Mouse (Mus musculus) lung, postnatal 25 days (tissue): Measurements from ENCODE around the gene Bcl2l12.

Source experiments
- DNase-seq: peaks from one replicate; pipeline ENCODE4 v3.0.0; 2022; ENCODE audit warnings: low spot score

Gene Bcl2l12

DNA sequence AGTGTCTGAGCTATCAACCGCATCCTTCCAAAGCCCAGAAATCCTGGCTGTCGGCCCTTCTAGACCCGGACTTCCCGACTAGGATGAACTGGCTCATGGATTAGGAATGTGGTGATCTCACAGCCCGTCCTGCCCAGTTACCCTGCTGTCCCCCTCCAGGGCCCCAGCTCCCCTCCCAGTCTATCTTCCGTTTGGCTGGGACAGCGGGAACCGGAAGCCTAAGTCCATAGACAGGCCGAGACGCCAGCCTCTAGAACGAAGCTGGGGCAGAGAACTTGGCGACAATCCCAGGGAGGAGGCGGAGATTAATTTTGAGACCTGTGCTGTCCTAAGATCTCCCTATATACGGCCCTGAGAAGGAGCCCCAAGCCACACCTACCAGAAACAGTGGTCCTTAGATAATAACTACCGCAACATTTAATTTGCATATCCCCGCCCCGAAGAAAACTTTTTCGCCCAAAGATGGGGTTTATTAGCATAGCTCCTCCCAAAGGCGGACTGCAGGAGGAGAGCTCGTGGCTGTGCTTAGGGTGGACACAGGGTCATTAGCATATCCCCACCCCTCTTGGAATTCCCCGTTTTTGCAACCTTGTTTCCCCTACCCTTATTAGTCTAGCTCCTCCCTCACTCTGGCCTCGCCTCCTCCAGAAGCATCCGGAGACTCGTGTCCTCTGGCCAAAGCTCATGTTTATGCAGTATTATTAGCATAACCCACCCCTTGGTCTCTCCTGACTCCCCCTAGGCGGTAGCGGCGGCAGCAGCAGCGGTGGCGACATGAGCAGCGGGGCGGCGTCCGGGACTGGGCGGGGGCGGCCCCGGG lies 18.9 kb upstream of the Bcl2l12 start, which contains the start of gene Rras:
Gene Rras, plus strand, starts transcription at position 720 of the 820 bp plus-strand sequence.
- peak; percentile 99 for DNase-seq

DNA sequence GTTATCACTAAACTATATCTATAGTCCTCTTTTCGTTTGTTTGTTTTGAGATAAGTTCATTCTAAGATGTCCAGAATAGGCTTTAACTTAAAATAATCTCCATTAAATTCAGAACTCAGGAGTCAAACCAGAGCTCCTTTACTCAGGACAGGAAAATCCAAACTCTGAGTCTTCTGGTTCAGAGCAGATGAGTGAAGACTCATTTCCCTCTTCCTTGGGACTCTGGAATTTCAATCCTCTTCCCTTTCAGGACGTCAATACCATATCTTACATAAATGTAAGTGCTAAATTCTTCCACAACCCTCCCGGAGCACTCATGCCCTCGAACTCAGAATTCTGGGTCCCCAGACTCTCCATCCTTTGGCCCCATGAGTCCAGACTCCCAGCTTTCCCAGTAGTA lies 18.2 kb upstream of the Bcl2l12 start:
- DNase-seq = no peak

DNA sequence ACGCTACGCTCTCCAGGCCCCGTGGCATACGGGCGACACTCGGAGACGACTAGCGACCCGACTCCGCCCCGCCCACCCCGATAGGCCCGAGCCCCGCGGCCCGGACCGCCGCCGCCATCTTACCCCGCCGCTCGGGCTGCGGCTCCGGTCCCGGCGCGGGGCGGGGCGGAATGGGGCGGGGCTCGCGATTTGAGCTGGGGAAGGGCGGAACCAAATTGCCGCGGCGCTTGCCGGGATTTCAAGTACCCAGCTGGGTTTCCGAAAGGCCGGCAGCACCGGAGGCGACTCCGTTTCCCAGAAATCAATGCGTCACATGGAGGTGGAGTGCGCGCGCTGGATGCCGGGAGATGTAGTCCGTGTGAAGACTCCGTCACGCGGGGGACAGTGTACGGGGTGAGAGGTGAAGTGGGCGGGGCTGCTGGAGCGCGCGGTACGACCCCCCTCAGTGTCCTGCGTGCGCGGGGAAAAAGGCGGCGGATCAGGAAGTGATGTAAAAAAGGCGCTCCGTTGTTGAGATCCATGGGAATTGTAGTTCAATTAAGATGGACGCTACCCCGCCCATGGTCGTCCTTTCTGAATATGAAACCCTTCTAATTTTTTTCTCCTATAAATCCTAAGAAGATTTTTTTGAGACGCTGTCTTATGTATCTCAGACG lies 17.6 kb upstream of the Bcl2l12 start, which contains the start of gene Scaf1:
Gene Scaf1, minus strand, starts transcription at position 407 of the 656 bp plus-strand sequence.
- peak; percentile 100 for DNase-seq

DNA sequence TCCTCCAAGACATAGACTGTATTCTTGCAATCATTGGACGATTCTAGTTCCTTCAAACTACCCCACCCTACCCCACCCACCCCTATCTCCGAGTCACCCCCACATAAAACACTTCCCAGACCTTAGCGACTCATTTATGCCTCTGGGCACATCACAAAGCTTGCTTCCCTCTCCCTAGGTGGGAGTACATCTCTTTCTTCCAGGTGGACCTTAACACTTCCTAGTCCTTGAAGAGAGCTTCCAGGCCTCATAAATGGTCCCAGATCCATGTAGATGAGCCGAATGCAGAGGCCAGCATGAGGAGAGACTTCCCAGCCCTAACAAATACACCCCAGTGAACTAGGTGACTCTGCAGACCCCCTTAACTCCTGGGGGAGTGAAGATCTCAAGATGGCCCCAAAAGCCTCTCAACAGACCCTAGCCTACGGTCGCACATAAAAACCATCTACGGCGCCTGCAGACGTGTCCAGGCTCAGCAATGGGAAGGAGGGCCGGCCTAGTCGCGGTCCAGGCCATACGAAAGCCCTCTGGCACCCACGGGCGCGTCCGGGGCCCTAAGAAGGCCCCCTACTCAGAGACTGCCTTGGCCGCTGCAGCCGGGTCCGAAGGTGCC lies 16.9 kb upstream of the Bcl2l12 start:
- no peak for DNase-seq

DNA sequence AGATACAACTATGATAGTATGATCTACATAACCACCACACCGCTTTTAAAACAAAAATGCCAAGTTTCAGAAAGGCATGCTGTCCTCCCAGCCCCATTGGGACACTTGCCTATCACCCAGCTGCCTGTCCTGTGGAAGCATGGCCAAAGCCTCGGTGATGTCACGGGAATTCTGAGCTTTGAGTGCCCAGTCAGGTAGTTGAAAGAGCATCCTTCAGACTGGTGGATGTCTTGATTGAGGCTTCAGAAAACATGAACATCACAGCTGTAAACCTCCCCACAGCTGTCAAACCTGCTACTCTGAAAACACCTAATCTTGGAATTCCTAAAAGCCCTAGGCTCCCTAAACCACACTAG lies 15.6 kb upstream of the Bcl2l12 start:
- DNase-seq = no peak

DNA sequence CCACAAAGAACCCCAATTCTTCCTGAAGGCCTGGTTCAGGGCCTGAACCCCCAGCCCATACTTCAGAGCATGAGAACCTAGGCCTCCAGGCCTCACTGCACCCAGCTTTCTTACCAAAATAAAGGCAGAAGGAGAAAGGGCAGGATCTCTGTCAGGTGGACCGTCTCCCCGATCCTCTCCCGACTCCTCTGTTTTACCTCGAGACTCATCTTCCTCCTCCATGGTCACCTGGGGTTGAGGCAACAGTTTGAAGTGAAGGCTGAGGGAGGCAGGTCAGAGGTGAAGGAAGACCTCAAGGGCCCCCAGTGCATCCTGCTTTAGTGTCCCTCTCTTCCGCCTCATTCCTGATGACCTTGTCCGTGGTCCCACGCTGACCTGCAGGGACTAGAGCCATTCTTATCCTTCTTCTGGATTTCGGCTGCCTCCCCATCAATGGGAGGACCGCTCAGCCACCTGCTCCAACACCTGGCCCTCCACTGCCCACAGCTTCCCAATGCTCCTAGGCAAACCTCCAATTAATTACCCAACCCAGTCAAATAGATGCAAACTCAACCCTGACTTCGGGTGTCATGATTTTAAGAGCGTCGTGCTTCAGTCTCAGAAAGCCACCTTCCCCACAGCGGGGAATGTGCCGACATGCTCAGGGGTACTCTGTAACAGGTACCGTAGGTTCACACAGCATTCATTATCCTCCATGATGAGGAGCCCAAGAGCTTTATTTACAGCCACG lies 15.0 kb upstream of the Bcl2l12 start:
- no peak for DNase-seq

DNA sequence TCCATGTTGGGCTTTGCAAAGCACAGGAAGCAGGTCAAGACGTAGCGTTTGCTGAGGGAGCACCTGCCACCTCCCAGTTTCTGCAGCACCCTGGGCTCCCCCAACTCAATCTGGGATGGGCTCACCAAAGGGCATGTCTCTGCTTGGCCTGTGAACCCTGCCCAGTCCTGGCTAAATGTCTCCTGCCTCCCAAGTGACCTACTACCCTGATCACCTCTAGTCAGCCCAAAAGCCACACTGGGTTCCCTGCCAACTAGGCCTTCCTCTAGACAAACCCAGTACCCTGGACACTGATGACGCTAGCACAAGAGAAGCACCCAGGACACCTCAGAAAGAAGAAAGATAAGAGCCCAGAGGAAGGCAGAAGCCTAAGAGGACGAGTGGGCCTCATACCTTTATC lies 14.3 kb upstream of the Bcl2l12 start:
- no peak for DNase-seq

DNA sequence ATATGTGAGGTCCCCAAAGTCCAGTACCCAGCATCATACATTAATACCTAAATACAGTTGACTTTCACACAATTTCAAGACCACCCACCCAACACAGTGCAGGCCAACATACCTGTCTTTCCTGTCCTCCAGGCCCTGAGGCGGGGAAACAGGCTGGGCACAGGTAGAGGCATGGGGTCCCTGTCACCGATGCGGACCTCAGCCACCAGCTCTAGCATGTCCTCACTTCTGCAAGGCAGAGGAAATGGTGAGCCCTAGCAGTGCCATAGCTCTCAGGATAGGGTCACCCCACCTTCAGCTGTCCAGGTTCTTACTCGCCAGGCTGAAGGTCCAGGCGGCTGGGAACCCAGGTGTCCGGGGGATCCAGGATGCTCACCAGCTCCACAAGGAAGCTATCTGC lies 13.5 kb upstream of the Bcl2l12 start:
- no peak for DNase-seq

DNA sequence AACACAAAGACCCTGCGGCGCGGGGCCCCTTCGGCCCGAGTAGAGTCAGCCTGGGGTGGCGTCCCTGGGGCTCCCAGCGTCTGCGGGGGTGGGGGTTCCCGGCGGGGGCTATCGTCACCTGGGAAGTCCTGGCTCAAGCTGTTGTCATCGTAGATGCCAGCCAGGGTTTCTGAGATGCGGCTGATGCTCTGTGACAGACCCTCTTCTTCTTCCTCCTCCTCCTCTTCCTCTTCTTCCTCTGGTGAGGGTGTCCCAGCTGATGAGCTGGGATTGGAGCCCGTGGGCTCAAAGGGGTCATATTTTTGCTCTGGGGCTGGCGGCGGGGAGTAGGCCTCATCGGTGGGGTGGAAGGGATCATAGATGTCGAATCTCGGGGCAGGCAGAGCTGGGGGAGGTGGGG lies 9.9 kb upstream of the Bcl2l12 start:
- no peak for DNase-seq

DNA sequence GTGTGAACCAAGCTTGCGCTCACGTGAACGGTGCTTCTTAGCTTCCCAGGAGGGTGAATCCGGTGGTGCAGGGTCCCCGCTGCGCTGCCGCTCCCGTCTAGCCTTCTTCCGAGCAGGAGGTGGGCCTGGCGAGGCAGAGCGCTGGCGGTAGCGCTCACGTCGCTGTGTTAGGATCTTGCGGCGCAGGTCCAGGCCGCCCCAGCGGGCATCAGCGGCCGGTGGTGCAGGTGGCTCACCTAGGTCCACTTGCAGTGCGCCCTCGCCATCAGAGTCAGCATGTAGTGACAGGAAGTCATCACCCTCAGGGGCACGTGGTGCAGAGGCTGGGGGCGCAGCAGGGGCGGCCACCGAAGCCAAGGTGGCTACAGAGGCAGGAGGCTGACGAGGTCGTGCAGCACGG lies 9.3 kb upstream of the Bcl2l12 start:
- no peak for DNase-seq

DNA sequence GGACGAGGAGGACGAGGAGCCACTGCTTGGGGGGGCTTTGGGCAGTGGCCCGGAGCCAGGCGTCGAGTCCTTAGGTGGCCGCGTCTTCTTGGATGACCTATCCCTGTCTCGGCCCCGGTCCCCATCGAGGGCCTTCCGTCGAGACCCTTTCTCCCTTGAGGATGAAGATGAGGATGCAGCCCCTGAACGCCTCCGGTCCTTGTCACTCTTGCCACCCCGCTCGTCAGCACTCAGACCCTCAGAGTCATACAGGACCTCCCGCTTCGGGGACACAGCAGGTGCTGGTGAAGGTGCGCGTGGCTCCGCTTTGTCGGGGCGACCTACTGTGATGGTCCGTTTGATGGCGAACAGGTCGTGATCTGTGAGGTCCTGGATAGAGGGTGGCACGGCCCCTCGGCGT lies 8.6 kb upstream of the Bcl2l12 start:
- DNase-seq = no peak

DNA sequence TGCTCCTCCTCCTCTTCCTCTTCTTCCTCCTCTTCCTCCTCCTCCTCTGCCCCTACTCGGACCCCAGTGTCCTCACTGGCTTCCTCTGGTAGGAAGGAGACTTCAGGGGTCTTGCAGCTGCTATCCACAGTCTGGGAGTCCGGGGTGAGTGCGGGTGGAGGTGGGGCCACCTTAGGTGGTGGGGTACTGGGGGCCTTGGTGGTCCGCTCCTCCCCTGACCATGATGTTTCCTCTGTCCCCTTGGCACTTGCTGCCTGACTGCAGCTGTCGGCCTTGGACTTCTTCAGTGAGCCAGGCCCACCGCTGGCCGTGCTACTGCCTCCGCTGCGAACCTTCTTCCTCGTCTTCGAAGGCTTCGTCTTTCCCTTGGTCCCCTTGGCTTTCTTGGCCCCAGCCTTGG lies 8.0 kb upstream of the Bcl2l12 start:
- no peak for DNase-seq

DNA sequence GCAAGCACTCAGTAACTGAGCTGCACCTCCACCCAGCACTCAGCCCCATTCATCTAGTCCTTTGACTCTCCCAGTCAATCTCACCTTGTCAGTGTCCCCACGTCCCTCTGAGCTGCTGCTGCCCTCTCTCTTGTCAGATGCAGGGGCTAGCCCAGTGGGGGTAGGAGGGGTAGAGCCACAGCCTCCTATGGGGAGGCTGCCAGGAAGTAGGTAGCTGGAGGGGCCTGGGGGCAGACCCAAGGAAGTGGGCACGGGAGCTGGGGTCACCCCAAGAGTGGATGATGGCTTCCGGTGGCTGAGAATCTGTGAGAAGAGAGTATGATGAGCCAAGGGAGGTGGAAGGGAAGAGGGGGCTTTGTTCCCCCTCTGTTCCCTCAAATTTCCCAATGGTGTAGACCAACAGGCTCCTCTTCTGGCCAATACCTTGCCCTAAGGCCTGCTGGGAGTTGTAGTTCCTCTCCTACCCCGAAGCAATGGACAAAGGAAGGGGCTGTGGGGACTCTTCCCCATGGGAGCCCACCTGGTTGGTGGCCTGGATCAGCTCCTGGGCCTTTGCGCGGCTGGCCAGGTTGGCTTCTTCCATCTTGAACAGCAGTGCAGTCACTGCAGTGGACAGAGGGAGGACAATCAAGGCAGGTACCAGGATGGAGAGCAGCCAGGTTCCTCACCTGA lies 6.9 kb upstream of the Bcl2l12 start:
- no peak for DNase-seq

DNA sequence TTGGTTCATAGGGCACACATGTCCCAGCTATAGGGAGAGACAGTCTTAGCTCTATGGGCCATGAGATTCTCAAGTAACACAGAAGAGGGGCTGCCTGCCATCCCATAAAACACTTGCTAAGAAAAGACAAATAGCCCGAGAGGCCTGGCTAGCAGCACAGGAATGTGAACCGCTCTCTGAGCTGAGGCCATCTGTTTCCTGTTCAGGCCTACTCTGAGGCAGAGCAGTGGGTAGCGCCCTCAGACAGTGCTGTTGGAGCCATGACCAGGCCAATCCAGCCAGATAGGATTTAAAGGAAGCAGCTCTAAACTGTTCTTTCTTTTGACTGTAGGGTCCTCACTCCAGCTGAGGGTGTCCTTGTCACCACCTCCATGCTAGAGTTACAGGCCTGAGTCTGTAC lies 6.0 kb upstream of the Bcl2l12 start:
- DNase-seq = no peak

DNA sequence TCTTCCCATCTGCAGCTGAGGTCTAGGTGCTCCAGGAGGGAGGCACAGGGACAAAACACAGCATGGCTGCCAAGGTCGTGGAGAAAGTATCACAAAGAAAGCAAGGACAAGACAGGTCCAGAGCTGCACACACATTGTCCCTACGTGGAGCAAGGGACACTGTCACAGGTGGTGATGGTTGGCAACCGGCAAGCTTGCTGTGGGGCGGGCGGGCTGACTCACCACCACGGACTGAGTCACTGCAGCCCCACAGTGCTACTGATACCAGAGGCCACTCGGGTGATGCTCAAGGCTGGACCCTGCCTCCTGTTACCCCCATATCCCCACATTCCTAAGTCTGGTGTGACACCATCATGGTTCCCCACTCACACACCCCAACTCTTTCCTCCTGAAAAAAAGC lies 3.9 kb upstream of the Bcl2l12 start:
- no peak for DNase-seq

DNA sequence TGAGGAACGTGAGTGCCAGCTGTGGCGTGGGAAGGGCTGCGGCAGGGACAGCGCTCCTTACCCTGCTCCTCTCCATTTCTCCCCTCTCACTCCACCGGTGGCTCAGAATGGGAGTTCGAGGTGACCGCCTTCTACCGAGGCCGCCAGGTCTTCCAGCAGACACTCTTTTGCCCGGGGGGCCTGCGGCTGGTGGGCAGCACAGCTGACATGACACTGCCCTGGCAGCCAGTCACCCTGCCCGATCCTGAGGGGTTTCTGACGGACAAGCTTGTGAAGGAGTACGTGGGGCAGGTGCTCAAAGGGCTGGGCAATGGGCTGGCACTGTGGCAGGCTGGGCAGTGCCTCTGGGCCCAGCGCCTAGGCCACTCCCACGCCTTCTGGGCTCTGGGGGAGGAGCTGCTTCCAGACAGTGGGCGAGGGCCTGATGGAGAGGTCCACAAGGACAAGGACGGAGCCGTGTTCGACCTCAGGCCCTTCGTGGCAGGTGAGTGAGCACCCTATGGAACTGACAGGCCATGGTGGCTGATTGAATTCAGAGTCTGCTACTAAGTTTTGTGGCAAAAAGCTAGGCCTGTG lies 2.1 kb upstream of the Bcl2l12 start:
- no peak for DNase-seq

DNA sequence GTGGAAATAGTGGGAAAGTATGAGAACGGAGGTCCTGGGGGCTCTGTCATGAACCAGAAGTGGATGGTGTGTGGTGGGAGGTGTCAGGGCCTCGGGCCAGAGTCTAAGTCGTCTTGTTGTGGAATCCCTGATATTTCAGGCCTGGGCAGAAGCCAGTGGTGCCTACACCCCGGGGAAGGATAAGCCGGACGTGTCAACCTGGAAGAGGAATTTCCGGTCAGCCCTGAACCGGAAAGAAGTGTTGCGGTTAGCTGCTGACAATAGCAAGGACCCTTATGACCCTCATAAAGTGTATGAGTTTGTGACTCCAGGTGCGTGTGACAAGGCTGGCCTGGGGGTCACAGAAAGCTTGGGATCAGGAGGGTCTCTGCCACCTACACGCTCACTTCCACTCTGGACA lies 1.2 kb upstream of the Bcl2l12 start:
- DNase-seq = no peak

DNA sequence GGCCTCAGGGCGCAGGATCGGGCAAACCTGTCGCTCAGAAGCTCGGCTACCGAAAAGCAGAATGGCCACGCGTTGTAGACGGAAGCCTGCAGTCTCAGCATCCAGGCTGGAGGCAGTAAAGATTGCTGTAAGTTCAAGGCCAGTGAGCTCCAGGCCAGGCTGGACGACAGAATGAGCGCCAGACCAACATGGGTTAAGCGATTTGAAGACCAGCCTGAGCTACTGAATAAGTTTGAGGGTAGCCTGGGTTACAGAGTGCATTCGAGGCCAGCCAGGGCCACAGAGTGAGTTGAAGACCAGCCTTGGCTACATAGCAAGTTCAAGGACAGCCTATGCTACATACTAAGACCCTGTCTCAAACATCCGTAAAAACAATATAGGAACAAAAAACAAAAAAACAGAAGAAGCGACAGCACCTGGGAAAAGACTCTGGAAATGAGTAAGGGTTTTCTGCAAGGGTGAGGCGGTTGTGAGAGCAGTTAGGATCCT lies 528 bp downstream of the Bcl2l12 start:
- no peak for DNase-seq

DNA sequence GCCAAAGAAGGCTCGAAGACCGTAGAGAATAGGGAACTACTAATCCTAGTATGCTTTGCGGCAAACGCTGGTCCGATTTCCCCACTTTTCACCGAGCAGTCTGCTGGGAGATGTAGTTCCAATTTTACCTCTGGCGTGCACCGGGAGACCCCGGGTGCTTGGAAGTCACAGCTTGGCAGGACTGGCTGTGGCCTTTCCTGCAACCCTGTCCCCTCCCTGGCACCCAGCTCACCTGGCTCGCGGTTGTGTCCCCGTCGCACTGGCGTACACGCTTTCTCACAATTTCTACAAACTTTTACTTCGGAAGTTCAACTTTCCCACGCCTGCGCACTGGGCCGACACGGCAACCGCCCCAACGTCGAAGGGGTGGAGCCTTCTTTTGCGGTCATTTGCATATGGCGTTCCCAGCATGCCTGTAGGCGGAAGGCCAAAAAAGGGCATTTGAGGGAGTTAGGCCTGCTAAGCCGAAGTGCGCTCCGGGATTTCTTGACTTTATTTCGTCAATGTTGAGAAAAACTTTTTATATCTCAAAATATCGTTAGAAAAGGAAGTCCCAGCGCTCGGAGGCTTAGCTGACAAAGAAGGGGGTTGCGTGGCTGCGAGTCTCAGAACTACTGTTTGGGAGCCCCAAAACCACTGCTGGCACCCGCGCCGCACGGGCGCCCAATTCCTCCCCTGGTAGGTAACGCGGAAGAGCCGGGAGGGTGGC lies 1.1 kb downstream of the Bcl2l12 start, which contains the start of gene Irf3:
Gene Irf3, plus strand, starts transcription at position 418 of the 709 bp plus-strand sequence.
- DNase-seq = peak; percentile 98

DNA sequence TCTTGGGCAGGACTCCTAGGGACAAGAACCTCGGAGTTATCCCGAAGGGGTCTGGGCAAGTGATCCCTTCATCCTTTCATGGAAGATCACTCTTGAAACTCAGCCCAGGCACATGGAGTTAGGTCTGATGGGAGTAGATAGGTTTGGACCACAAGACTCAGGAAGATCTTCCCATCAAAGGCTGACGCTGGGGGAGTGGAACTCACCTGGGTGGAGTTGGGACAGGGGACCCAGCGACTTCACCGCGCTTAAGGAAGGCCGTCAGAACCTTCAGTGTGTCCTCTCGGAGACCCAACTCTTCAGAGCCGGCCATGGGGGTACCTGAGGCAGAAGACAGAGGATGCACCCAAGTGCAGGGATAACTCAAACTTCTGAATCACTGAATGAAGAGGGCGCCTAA lies 1.8 kb downstream of the Bcl2l12 start:
- DNase-seq = no peak
